Mouse (Mus musculus) intestine, embryonic 16.5 days (tissue): Measurements from ENCODE around the gene Got1. TPM values are rescaled to one million over a fixed set of nuclear protein-coding genes. Genes with fewer than 3 reads are reported as not detected.
"Not testable (repeated sequence)": the region's sequence is repeated elsewhere in the genome, so short reads cannot be mapped to it uniquely, and the experiment has no call there.

ENCODE experiments used
- ATAC-seq: fragments of 200-750 bp; cut with Nextera tagmentation; 2 replicates; pipeline ENCODE4 v1.8.0; 2017; ENCODE audit warnings: moderate TSS enrichment, moderate library complexity
- H3K27ac ChIP-seq: fragments of 300-500 bp; sonication (generic); 2 replicates; pipeline ENCODE4 v1.5.1; 2014; ENCODE audit warnings: mild to moderate bottlenecking, low read length
- H3K27me3 ChIP-seq: fragments of 300-500 bp; sonication (generic); replicated peaks from 2 replicates; pipeline ENCODE4 v1.6.1; 2014; ENCODE audit warnings: low read length, control low read depth, mixed read lengths; ENCODE audit not compliant: control insufficient read depth, insufficient read depth
- H3K36me3 ChIP-seq: fragments of 300-500 bp; sonication (generic); 2 replicates; pipeline ENCODE4 v1.6.1; 2014; ENCODE audit warnings: low read length, control low read depth; ENCODE audit not compliant: control insufficient read depth, insufficient read depth
- H3K4me1 ChIP-seq: fragments of 300-500 bp; sonication (generic); 2 replicates; pipeline ENCODE4 v1.6.1; 2014; ENCODE audit warnings: low read length, control low read depth, mixed read lengths; ENCODE audit not compliant: control insufficient read depth, insufficient read depth
- H3K4me2 ChIP-seq: fragments of 300-500 bp; sonication (generic); 2 replicates; pipeline ENCODE4 v1.6.1; 2014; ENCODE audit warnings: low read depth, low read length, control low read depth
- H3K4me3 ChIP-seq: fragments of 300-500 bp; sonication (generic); 2 replicates; pipeline ENCODE4 v1.5.1; 2014; ENCODE audit warnings: mild to moderate bottlenecking, low read length
- H3K9ac ChIP-seq: fragments of 300-500 bp; sonication (generic); 2 replicates; pipeline ENCODE4 v1.6.1; 2014; ENCODE audit warnings: low read depth, low read length
- H3K9me3 ChIP-seq: fragments of 300-500 bp; sonication (generic); 2 replicates; pipeline ENCODE4 v1.6.1; 2016; ENCODE audit warnings: low read length, control low read depth; ENCODE audit not compliant: control insufficient read depth
- WGBS: fragments of 180-500 bp; shearing (Covaris S2); extraction: QIAGEN DNeasy Blood & Tissue Kit; methylation state at CpG from one replicate; pipeline ENCODE4 v1.1.7; 2014; 5-methylcytosine and 5-hydroxymethylcytosine counted together
- polyA plus RNA-seq: library from polyadenylated mRNA; unstranded; fragments of >200 nt; fragmentation: Nextera tagmentation; extraction: Ambion mirVana; gene quantifications from 2 replicates; pipeline ENCODE4 v1.2.1, GENCODE M21; 2015

Gene Got1
- polyA plus RNA-seq, 1 experiment from 2014 or later = 73.4 TPM

- Histone ChIP-seq H3K4me2 (no peak overlapping the region), H3K4me1 (peaks cover 3% of the 10 kb centered on the region; the same call in 1 of the 2 replicates), H3K27ac (no peak overlapping the region), H3K36me3 (peaks cover 12% of the 10 kb centered on the region), H3K27me3 (no peaks in the 10 kb centered on the region), H3K9ac (no peak overlapping the region), H3K4me3 (no peak overlapping the region), H3K9me3 (no peaks in the 10 kb centered on the region)
- whole genome bisulfite sequencing = 86% methylated on average over 7 of the region's 7 CpGs
- ATAC-seq = no peak
Measured at GRCm38 (mm10) chr19:43498874-43499273, 25.5 kb downstream of the Got1 start.

DNA sequence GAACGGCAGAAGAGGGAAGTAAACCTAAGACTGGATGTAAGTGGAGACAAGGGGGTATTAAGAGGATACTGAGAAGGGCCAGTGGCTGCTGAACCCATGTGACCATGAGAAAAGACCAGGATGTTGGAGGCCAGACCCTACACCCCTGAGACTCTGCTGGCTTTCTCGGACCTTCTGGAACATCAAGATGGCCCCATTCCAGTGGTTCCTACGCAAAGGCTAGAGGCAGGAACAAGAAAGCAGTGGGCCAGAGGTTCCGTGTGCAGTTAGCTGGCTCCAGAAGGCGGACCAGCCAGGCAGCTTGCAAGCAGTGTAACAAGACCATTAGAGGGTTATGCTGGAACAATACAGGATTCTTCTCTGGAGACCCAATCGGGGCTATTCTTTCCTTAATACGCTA, 27.0 kb downstream of the Got1 start:
- 84% methylated on average over 7 of the region's 7 CpGs for WGBS
- no peak for ATAC-seq
- H3K9me3 ChIP-seq = no peaks in the 10 kb centered on the region
- H3K27me3 ChIP-seq = no peaks in the 10 kb centered on the region
- no peak overlapping the region for H3K4me2 ChIP-seq
- peaks cover 3% of the 10 kb centered on the region; the same call in 1 of the 2 replicates for H3K4me1 ChIP-seq
- no peak overlapping the region for H3K4me3 ChIP-seq
- no peak overlapping the region for H3K27ac ChIP-seq
- peaks cover 9% of the 10 kb centered on the region for H3K36me3 ChIP-seq
- no peak overlapping the region for H3K9ac ChIP-seq

DNA sequence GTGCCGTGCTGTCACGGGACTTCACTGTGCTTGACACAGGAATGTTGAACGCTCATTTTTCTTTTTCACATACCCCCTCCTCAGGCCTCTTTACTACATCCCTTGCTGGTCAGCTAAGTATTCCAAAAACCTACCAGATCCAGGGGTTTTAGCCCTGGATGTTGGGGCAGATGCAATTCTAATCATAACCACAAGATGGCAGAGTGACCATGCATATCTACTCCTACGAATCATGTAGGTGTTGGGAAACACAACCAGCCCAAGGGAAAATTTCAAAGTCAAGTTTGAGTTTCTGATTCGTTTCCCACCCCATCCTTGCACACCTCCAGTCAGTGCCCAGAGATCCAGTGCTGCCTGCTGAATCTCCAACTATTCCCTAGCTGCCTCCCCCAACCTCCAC, 28.6 kb downstream of the Got1 start:
- no peak for ATAC-seq
- no peaks in the 10 kb centered on the region for H3K27me3 ChIP-seq
- 15% methylated on average over 5 of the region's 5 CpGs for whole genome bisulfite sequencing

GRCm38 (mm10) chr19:43494914-43495313, 29.5 kb downstream of the Got1 start:
- Histone ChIP-seq H3K9ac (0 out of 2 replicates have a peak overlapping the region, but pooled peaks have one; percentile 15), H3K4me2 (peak overlapping the region; percentile 35), H3K36me3 (peaks cover 6% of the 10 kb centered on the region), H3K27me3 (no peaks in the 10 kb centered on the region), H3K4me1 (peaks cover 3% of the 10 kb centered on the region; the same call in 1 of the 2 replicates), H3K27ac (no peak overlapping the region), H3K9me3 (no peaks in the 10 kb centered on the region), H3K4me3 (peak overlapping the region; percentile 19)
- WGBS = 10% methylated on average over 14 of the region's 14 CpGs
- ATAC-seq = 0 out of 2 replicates have a peak, but pooled peaks have one; percentile 3

More for the DNA sequence above, 28.6 kb downstream of the Got1 start:
- H3K36me3 ChIP-seq = peaks cover 9% of the 10 kb centered on the region
- H3K4me3 ChIP-seq = no peak overlapping the region
- no peak overlapping the region for H3K4me2 ChIP-seq
- no peak overlapping the region for H3K9ac ChIP-seq
- H3K9me3 ChIP-seq = no peaks in the 10 kb centered on the region
- no peak overlapping the region for H3K27ac ChIP-seq
- peaks cover 3% of the 10 kb centered on the region; the same call in 1 of the 2 replicates for H3K4me1 ChIP-seq

DNA sequence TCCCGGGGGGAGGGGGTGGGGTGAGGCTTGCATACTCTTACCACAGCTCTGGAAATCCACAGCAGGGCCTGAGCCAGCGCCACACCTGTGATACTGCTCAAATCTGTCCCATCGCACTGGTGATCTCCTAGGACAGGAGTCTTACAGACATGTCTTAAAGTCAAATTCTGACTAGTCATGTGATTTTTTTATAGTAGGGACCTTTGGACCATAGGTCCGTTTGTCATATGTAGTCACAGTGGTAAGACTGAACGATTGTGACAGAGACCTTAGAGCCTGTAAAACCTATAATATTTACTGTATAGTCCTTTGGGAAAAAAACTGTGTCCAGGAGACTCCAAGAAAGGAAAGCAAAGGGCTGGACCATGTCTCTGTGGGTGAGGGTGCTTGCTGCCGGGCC, 30.5 kb downstream of the Got1 start:
- H3K4me1 ChIP-seq = peaks cover 3% of the 10 kb centered on the region; the same call in 1 of the 2 replicates
- H3K4me3 ChIP-seq = peak overlapping the region; percentile 4; the same call in 1 of the 2 replicates
- H3K4me2 ChIP-seq = 0 out of 2 replicates have a peak overlapping the region, but pooled peaks have one; percentile 10
- no peaks in the 10 kb centered on the region for H3K9me3 ChIP-seq
- peak overlapping the region; percentile 74 for H3K27ac ChIP-seq
- 69% methylated on average over 6 of the region's 6 CpGs for WGBS
- H3K36me3 ChIP-seq = peaks cover 4% of the 10 kb centered on the region; the same call in 1 of the 2 replicates
- H3K9ac ChIP-seq = no peak overlapping the region
- peak; percentile 68 for ATAC-seq
- no peaks in the 10 kb centered on the region for H3K27me3 ChIP-seq

- H3K27me3 ChIP-seq, H3K4me1 ChIP-seq, H3K9me3 ChIP-seq, H3K36me3 ChIP-seq, H3K4me2 ChIP-seq, H3K9ac ChIP-seq: not testable (repeated sequence)
- peak; percentile 47 for ATAC-seq
- WGBS = 76% methylated on average over 1 of the region's 1 CpGs
- H3K27ac ChIP-seq = peak overlapping the region; percentile 74
- peak overlapping the region; percentile 4; the same call in 1 of the 2 replicates for H3K4me3 ChIP-seq
Measured at GRCm38 (mm10) chr19:43493316-43493715, 31.1 kb downstream of the Got1 start.

DNA sequence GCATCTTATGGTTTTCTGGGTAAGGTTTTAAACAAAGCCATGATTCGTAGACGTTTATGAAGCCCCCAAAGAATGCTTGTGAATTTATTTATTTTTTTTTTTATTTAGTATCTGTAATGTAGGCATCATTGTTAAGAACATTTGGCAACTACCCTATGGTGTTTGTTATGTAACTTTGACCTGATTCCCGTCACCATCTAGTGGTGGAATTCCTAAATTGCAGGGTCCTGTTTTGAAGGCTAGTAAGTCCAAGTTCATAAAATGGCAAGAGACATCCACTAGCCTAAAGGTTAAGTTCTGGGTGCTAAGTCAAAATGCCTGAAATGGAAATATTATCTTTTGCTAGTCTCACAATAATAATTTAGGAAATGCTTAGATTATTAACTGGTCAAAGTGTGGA, 37.0 kb downstream of the Got1 start:
- no peaks in the 10 kb centered on the region for H3K27me3 ChIP-seq
- ATAC-seq = no peak
- WGBS = 37% methylated on average over 3 of the region's 3 CpGs

DNA sequence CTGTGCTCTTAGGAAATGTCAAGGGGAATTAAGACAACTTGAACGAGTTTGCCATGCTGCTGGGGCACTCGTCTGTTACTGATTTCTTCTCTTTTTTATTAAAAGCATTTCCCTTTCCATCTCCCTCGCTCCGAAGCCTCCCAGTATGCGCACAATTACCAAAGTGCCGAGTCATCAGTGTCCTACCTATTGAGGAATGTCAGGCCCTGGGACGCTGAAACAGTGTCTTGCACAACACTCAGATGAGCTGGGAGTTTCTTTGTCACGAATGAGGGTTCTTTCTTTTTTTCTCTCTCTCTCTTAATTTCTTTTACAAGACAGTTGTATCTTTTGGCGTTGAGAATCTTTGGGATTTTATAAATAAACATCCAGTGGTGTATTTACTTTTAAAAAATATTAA, 43.9 kb downstream of the Got1 start:
- no peak overlapping the region for H3K4me3 ChIP-seq
- no peak overlapping the region for H3K9ac ChIP-seq
- no peaks in the 10 kb centered on the region for H3K27me3 ChIP-seq
- H3K36me3 ChIP-seq = no peaks in the 10 kb centered on the region
- no peaks in the 10 kb centered on the region; the same call in 1 of the 2 replicates for H3K4me1 ChIP-seq
- no peak for ATAC-seq
- H3K4me2 ChIP-seq = no peak overlapping the region
- WGBS = 57% methylated on average over 9 of the region's 9 CpGs
- no peak overlapping the region for H3K27ac ChIP-seq
- no peaks in the 10 kb centered on the region for H3K9me3 ChIP-seq

More for the DNA sequence above, 37.0 kb downstream of the Got1 start:
- Histone ChIP-seq H3K27ac (no peak overlapping the region), H3K9me3 (no peaks in the 10 kb centered on the region), H3K4me2 (no peak overlapping the region), H3K4me3 (no peak overlapping the region), H3K4me1 (no peaks in the 10 kb centered on the region), H3K36me3 (no peaks in the 10 kb centered on the region), H3K9ac (no peak overlapping the region)

- no peak overlapping the region for H3K9ac ChIP-seq
- ATAC-seq = no peak
- H3K36me3 ChIP-seq = no peaks in the 10 kb centered on the region
- no peak overlapping the region for H3K4me3 ChIP-seq
- H3K4me1 ChIP-seq = no peaks in the 10 kb centered on the region; the same call in 1 of the 2 replicates
- H3K9me3 ChIP-seq = no peaks in the 10 kb centered on the region
- H3K27ac ChIP-seq = no peak overlapping the region
- WGBS = 77% methylated on average over 5 of the region's 5 CpGs
- H3K4me2 ChIP-seq = no peak overlapping the region
- no peaks in the 10 kb centered on the region for H3K27me3 ChIP-seq
Measured at GRCm38 (mm10) chr19:43479431-43479830, 45.0 kb downstream of the Got1 start.

DNA sequence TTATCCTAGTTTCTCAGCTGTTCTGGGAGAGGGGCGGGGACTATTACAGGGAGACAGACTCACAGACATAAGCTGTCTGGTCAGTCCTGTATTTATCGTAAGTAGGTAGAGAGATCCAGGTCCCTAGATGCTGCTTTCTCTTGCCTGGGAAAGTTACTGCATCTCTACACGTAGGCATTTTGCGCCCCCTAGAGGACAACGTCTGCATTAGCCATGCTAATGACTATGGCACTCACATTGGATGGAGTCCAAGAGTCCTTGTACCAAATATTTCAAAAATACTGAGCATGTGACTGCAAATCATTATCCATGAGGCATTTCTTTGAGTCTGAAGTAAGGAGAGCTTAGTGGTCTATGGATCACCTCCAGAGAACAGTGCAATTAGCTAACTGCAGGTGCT, 45.5 kb downstream of the Got1 start:
- 0 out of 2 replicates have a peak, but pooled peaks have one; percentile 46 for ATAC-seq
- Histone ChIP-seq H3K27ac (no peak overlapping the region), H3K36me3 (no peaks in the 10 kb centered on the region), H3K4me1 (no peaks in the 10 kb centered on the region; the same call in 1 of the 2 replicates), H3K9ac (no peak overlapping the region), H3K4me2 (no peak overlapping the region), H3K27me3 (no peaks in the 10 kb centered on the region), H3K9me3 (no peaks in the 10 kb centered on the region), H3K4me3 (no peak overlapping the region)
- WGBS = 18% methylated on average over 5 of the region's 5 CpGs
